Mouse (Mus musculus): ENCODE data around the gene Slc9a7.

Slc9a7 gene

DNA sequence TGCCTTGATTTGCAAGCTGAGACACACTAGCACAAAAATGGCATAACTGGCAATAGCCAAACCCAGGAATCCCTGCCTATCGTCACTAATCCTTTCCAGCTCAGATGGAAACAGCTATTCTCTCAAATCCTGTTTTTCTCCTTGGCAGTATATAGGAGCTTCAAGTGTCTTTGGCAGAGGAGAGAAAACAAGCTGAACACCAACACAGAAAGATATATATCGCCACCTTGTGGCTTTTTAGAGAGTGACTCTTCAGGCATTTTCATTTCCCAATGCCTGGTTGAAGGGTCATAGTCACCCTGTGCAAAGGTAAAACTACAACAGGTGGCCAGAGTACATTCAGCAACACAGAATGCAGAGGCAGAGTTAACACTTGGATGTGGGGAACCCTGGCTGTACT lies 134.1 kb downstream of the Slc9a7 start:
- DNase-seq (ENCODE audit: low spot score) = no peak

DNA sequence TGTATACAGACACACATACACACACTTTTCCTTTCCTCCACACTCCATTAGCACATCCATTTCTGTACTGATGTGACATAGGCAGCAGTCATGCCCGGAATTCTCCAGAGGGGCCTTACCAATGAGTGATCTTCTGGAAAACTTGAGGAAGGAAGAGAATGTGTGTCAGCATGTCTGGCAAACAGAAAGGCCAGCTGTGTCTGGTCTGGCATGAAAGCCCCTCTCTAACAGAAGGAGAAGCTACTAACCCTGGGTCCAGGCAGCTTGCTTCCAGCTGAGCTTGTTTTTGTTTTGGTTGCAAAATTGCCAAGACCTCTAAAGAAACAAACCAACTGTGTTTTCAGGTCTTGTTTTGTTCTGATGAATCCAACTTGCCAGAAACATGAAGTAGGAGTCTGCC lies 162.1 kb downstream of the Slc9a7 start:
- DNase-seq (ENCODE audit: low spot score) = no peak

DNA sequence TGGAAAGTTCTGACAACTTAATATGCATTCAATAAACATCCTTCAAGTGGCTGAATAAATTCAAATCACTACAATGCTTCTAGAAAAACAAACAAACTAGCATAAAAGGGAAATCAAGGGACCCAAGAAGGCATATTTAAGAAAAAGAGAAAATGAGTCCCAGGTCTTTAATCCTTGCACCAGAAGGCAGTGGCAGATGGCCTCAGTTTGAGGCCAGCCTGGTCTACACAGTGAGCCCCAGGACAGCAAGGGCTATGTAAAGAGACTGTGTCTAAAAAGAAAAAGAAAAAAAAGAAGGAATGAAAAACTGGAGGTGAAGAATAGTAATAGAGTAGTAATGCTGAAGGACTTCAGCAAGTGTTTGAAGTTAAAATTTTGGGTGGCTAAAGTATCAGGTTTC lies 162.7 kb downstream of the Slc9a7 start:
- DNase-seq (ENCODE audit: low spot score) = no peak

DNA sequence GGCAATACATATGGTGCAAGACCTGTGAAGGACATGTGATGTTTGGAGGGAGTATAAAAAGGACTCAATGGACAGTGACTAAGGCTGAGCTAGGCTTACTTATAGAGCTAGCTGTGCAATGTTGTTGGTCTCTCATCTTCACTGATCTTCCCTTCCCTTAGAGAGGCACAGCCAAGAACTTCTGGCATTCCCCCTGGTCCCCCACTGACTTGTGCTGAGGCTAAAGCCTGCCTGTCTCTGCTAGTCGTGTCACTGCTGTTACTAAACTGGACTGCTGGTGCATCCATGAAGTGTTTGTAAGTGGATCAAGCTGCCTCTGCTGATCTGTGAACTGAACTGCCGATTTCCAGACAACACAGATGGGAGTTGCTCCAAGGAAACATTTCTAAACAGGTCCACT lies 166.1 kb downstream of the Slc9a7 start:
- DNase-seq (ENCODE audit: low spot score) = no peak

DNA sequence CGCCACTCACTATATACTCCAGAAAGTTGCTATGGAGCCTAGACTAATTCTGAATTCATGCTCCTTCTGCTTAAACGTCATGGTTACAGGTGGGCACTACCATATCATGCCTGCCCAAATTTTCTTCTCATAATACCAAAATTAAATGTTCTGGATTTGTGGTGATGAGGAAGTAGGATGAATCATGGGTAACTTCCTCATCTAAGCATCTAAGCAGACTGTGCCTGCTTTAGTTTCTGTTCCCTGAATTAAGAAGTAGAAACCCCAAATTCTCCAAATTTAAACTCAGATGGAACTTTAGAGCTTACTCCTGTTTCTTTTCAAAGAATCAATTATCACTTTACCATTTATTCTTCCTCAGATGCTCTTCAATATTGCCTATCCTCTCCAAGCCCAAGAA lies 173.9 kb downstream of the Slc9a7 start:
- DNase-seq (ENCODE audit: low spot score) = no peak

DNA sequence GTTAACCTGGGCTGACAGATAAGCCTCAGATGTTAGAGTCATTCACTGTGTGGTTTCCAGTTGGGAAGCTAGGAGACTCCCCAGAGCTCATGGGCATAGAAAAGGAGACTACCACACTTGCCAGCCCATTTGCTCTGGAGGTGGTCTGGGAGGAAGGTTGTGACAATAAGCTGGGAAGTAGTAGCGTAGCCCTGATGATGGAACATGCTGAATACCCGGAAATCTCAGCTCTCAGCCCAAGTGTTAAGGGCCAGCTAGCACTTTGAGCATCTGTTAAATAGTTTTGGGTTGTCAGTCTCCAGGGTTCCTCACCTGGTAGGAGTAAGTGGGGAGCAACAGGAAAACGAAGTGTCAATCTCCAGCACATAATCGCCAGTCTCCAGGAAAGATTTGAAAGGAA lies 221.4 kb downstream of the Slc9a7 start:
- DNase-seq (ENCODE audit: low spot score) = no peak

DNA sequence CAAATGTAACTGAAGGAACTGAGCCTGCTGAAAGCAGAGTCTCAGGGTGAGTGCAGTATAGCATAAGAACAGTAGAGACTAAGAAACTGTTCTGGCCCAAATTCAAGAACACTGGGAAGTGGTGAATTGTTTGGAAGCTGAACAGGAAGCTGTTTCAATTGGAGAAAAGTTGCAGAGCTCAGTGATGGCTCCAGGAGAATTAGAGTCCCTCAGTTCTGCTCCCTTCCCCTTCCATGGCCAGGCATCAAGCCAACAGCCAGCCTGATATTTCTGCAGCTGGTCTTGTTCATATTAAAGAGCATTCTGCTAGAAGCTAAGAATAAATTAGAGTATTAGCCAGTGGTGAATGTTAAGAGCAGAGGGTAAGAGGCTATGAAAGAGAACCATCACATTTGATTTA lies 225.0 kb downstream of the Slc9a7 start:
- no peak for DNase-seq (ENCODE audit: low spot score)

DNA sequence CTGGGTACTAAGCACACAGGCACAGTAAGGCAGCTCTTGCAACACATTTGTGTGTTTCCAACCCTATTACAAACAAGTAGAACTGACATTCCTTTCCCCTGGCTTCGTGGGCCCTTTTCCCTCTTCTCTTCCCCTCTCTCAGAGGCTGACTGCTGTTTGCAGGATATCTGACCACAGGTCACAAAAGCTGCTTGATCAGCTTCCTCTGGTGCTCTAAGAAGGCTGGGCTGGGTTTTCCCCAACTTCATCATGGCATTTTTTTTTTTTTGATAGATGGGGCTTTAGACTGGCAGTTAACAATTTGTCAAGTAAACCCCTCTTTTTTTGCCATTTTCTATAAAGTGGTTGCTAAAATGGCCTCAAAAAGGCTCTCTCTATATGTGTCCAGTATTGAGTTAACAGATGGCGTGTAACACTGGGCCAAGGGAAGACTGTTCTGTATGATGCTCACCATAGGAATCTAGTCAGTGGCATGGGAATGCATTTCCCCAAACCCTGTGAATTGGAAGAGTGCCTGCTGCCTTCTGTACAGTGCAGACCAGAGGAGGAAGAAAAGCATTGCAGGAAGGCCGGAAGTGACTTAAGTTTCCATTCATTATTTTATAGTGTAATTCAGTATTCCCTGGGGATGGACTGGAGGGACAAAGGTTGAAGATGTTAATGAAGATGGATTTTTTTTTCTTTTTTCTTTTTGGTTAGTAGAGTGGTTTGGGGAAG lies 229.7 kb downstream of the Slc9a7 start:
- no peak for DNase-seq (ENCODE audit: low spot score)

DNA sequence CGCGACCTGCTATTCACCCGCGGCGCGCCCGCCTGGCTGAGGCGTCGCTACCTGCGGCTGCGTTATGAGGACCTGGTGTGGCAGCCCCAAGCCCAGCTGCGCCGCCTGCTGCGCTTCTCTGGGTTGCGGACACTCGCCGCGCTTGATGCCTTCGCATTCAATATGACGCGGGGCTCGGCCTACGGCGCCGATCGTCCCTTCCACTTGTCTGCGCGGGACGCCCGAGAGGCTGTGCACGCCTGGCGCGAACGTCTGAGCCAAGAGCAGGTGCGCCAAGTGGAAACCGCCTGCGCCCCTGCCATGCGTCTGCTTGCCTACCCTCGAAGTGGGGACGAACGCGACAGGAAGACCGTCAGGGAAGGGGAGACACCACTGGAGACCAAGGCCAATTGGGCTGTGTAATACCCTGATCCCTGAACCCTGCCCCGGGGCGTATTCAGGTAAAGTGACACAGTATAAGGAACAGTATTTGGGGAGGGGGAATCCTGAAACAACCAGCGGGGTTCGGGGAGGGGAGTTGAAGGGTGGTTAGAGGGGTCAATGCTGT lies 230.8 kb downstream of the Slc9a7 start:
- no peak for DNase-seq (ENCODE audit: low spot score)

DNA sequence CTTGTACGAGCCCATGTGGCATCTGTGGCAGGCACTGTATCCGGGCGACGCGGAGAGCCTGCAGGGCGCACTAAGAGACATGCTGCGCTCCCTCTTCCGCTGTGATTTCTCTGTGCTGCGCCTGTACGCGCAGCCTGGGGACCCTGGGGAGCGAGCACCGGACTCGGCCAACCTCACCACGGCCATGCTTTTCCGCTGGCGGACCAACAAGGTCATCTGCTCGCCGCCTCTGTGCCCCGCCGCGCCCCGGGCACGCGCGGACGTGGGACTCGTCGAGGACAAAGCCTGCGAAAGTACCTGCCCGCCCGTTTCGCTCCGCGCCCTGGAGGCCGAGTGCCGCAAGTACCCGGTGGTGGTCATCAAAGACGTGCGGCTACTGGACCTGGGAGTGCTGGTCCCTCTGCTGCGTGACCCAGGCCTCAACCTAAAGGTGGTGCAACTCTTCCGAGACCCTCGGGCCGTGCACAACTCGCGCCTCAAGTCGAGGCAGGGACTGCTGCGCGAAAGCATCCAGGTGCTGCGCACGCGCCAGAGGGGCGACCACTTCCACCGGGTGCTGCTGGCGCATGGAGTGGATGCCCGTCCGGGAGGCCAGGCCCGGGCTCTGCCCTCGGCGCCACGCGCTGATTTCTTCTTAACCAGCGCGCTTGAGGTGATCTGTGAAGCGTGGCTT lies 231.4 kb downstream of the Slc9a7 start:
- no peak for DNase-seq (ENCODE audit: low spot score)

DNA sequence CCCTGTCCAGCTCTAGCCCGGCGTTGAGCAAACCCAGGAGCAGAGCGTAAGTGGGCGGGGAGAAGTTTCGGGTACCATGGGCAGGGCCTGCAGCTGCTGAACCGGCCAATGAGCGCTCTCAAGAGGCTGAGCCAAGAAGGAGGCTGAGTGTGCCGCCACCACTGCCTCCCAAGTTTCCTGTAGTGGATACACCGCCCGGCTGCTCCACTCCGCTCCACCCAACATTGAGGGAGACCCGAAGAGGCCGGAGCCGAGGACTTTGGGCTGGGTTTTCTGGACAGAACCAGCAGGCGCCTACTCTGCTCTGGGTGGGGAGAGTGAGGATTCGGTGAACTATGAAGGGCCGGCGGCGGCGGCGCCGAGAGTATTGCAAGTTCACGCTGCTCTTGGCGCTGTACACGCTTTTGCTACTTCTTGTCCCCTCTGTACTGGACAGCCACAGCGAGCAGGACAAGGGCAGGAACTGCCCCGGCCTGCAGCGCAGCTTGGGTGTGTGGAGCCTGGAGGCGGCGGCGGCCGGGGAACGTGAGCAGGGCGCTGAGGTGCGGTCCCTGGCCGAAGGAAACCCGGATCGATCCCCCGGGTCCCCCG lies 232.1 kb downstream of the Slc9a7 start, which contains the start of gene Chst7:
Gene Chst7 (plus strand): TSS at position 180 of the 591 bp plus-strand sequence.
- peak; percentile 55 for DNase-seq (ENCODE audit: low spot score)
